Mouse (Mus musculus) thymus, adult 2 months (tissue): ENCODE measurements at regions not wholly inside any gene's neighbourhood (a gene's known extent, or its start where the extent isn't known, plus 50 kb on each side); places are given as distances from the start of the nearest gene placed in this dataset.

Experiments used
- DNase-seq: peaks from one replicate; pipeline ENCODE4 v3.0.0; 2021
- H3K27ac ChIP-seq: fragments of 200-500 bp; 2 replicates; pipeline ENCODE4 v1.5.1; 2012; ENCODE audit warnings: low read length, control low read depth; ENCODE audit not compliant: control insufficient read depth, insufficient read depth
- H3K27me3 ChIP-seq: fragments of 200-500 bp; 2 replicates; pipeline ENCODE4 v1.6.1; 2012; ENCODE audit warnings: mild to moderate bottlenecking, low read length, moderate library complexity, mixed read lengths; ENCODE audit not compliant: control insufficient read depth, insufficient read depth
- H3K36me3 ChIP-seq: fragments of 200-500 bp; 2 replicates; pipeline ENCODE4 v1.6.1; 2012; ENCODE audit warnings: mild to moderate bottlenecking, low read length, moderate library complexity; ENCODE audit not compliant: control insufficient read depth, insufficient read depth
- H3K4me1 ChIP-seq: fragments of 200-500 bp; replicated peaks from 2 replicates; pipeline ENCODE4 v1.6.1; 2012; ENCODE audit warnings: low read length; ENCODE audit not compliant: control insufficient read depth, insufficient read depth
- H3K4me3 ChIP-seq: fragments of 200-500 bp; 2 replicates; pipeline ENCODE4 v1.5.1; 2012; ENCODE audit warnings: mild to moderate bottlenecking, low read length, control low read depth, moderate library complexity; ENCODE audit not compliant: control insufficient read depth, insufficient read depth
- CTCF ChIP-seq: fragments of 200-500 bp; IDR thresholded peaks from 2 replicates; pipeline ENCODE4 v1.5.1; 2012; ENCODE audit warnings: mild to moderate bottlenecking, control low read depth, low read length, moderate library complexity, borderline replicate concordance; ENCODE audit not compliant: control insufficient read depth, poor library complexity, insufficient read depth; ENCODE audit errors: extremely low read depth
- POLR2A ChIP-seq: fragments of 200-500 bp; IDR thresholded peaks from 2 replicates; pipeline ENCODE4 v1.6.1; 2012; ENCODE audit warnings: mild to moderate bottlenecking, low read length, control low read depth, moderate library complexity; ENCODE audit not compliant: control insufficient read depth, poor library complexity, insufficient read depth; ENCODE audit errors: extremely low read depth
- WGBS: fragments of 180-500 bp; shearing (Covaris S2); methylation state at CpG from one replicate; pipeline ENCODE4 v1.1.7; 2018; 5-methylcytosine and 5-hydroxymethylcytosine counted together

- Histone ChIP-seq H3K4me3 (no peak overlapping the region), H3K36me3 (no peaks in the 10 kb centered on the region), H3K4me1 (no peaks in the 10 kb centered on the region), H3K27me3 (no peaks in the 10 kb centered on the region), H3K27ac (no peak overlapping the region)
- TF ChIP-seq POLR2A (no peak), CTCF (no peak)
- DNase-seq = no peak
- 98% methylated on average over 5 of the region's 5 CpGs for WGBS
These were observed 95.0 kb upstream of the Arhgef9 start for GRCm38 (mm10) chrX:95291676-95292075.

- Histone ChIP-seq H3K27ac (no peak overlapping the region), H3K4me1 (no peaks in the 10 kb centered on the region), H3K27me3 (no peaks in the 10 kb centered on the region), H3K36me3 (no peaks in the 10 kb centered on the region), H3K4me3 (no peak overlapping the region)
- WGBS = 19% methylated on average over 5 of the region's 5 CpGs
- no peak for DNase-seq
- no peak for TF ChIP-seq POLR2A
- no peak for TF ChIP-seq CTCF
These were observed 85.4 kb upstream of the Arhgef9 start for GRCm38 (mm10) chrX:95282038-95282437.

GRCm38 (mm10) chrX:95253517-95253916 is 56.9 kb upstream of the Arhgef9 start:
- TF ChIP-seq CTCF (peak; percentile 28; the same call in 1 of the 2 replicates), POLR2A (no peak)
- Histone ChIP-seq H3K4me3 (no peak overlapping the region), H3K27ac (no peak overlapping the region), H3K36me3 (no peaks in the 10 kb centered on the region), H3K27me3 (no peaks in the 10 kb centered on the region), H3K4me1 (no peaks in the 10 kb centered on the region)
- peak; percentile 7 for DNase-seq
- 39% methylated on average over 13 of the region's 13 CpGs for WGBS
